Mouse (Mus musculus): ENCODE data around the gene Ptprcap. TPM values are rescaled to one million over a fixed set of nuclear protein-coding genes. Genes with fewer than 3 reads are reported as not detected.
"Not testable (repeated sequence)": the region's sequence is repeated elsewhere in the genome, so short reads cannot be mapped to it uniquely, and the experiment has no call there.

Ptprcap gene
- polyA plus RNA-seq, 1 experiment from 2014 or later = 13.5 TPM

DNA sequence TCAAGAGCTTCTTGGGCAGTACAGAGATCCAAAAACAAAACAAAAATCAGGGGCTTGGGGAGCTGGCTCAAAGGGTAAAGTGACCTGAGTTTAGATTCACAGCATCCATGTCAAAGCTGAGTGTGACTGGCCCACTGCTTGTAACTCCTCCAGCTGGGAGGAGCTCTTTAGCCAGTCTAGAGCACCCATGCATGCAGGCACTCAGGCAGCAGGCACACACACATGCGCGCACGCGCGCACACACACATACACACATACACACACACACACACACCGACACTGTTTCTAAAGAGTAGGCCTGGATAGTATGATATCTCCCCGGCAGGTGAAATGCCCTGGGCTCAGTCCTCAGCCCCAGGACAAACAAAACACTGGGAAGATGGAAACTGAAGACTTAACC is 36.4 kb upstream of the Ptprcap start:
- ATAC-seq (ENCODE audit: borderline replicate concordance, extremely low read depth, low FRiP score, low TSS enrichment) = no peak
- H3K4me1 ChIP-seq = peaks cover 25% of the 10 kb centered on the region
- H3K27ac ChIP-seq = no peak overlapping the region
- H3K36me3 ChIP-seq = peaks cover 49% of the 10 kb centered on the region
- H3K27me3 ChIP-seq = no peaks in the 10 kb centered on the region
- no peak overlapping the region for H3K4me3 ChIP-seq
- no peak overlapping the region for H3K4me2 ChIP-seq
- H3K9ac ChIP-seq = no peak overlapping the region
- WGBS = 97% methylated on average over 7 of the region's 7 CpGs
- no peaks in the 10 kb centered on the region for H3K9me3 ChIP-seq

DNA sequence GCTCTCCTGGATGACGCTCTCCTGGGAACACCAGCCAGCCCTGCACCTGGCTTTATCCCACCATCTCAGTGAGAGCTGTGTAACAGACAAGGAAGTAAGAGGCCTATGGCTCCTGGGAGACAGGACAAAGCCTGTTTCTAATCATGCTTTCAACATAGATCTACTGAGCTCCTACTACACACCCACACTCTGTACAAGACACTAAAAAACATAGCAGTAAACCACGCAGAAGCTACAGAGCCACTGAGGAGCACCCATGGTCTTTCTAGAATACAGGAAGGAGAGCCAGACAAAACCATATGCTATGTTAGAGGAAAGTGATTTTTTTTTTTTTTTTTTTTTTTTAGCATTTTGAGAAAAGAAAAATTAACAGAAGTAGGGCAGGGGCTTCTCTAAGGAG is 35.1 kb upstream of the Ptprcap start:
- WGBS = 95% methylated on average over 2 of the region's 2 CpGs
- ATAC-seq (ENCODE audit: borderline replicate concordance, extremely low read depth, low FRiP score, low TSS enrichment) = no peak
- Histone ChIP-seq H3K4me1 (peaks cover 20% of the 10 kb centered on the region), H3K9me3 (no peaks in the 10 kb centered on the region), H3K27me3 (no peaks in the 10 kb centered on the region), H3K27ac (no peak overlapping the region), H3K4me2 (no peak overlapping the region), H3K36me3 (peaks cover 46% of the 10 kb centered on the region), H3K4me3 (no peak overlapping the region), H3K9ac (no peak overlapping the region)

DNA sequence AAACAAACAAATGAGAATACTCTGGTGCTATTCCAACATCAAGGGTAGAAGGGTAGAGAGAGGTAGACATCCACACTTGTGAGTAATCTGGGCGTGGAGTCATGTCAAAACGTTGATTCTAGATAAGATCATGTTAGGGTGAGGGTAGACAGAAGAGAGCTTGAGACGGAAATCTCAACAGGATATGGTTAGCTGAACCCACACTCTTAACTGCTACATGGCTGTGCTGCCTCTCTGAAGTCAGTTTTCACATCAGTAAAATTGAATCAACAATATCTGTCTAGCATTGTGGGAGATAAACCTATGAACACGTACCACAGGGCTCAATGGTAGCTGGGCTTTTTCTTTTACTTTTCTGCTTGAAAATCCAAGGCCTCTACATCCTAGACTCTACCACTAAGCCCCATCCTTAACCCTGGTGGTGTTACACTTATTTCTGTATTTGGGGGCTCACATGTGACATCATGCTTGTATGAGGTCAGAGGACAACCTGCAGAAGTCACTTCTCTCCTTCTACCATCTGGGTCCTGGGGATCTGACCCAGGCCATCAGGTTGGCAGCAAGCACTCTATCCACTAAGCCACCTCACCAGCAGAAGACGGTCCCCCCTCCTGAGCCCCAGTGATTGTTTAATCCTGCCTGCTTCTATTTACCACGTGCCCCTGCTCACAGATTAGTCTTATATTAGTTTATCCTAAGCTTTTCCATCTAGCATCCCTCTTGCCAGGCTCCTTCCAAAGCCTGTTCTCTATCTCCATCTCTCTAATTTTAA is 33.5 kb upstream of the Ptprcap start:
- Histone ChIP-seq H3K4me1 (peaks cover 15% of the 10 kb centered on the region), H3K9ac (no peak overlapping the region), H3K4me3 (no peak overlapping the region), H3K4me2 (peak overlapping the region; percentile 57; the same call in 1 of the 2 replicates), H3K27me3 (no peaks in the 10 kb centered on the region), H3K9me3 (no peaks in the 10 kb centered on the region), H3K27ac (no peak overlapping the region), H3K36me3 (peaks cover 35% of the 10 kb centered on the region)
- no peak for ATAC-seq (ENCODE audit: borderline replicate concordance, extremely low read depth, low FRiP score, low TSS enrichment)
- WGBS = 79% methylated on average over 6 of the region's 6 CpGs

DNA sequence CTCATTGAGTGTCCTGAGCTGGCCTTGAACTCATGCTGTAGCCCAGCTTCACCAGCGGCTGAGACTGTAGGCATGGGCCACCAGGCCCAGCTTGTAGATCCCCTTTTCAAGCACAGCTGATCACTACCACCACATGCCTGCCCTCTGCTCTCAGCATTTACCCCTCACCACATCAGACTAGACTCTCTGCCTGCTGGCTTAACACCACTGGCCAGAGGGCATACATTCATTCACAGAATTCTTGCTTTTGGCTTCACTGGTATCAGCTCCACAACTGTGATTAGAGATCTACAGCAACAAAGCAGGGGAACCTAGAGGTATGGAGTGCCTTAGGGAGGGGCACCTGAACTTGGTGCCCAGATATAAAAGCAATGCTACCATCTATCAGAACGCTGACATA is 32.9 kb upstream of the Ptprcap start:
- no peak overlapping the region for H3K27ac ChIP-seq
- H3K9ac ChIP-seq = no peak overlapping the region
- H3K27me3 ChIP-seq = no peaks in the 10 kb centered on the region
- peaks cover 18% of the 10 kb centered on the region for H3K4me1 ChIP-seq
- peaks cover 29% of the 10 kb centered on the region for H3K36me3 ChIP-seq
- 85% methylated on average over 2 of the region's 2 CpGs for WGBS
- H3K9me3 ChIP-seq = no peaks in the 10 kb centered on the region
- no peak for ATAC-seq (ENCODE audit: borderline replicate concordance, extremely low read depth, low FRiP score, low TSS enrichment)
- H3K4me3 ChIP-seq = peak overlapping the region; percentile 48
- H3K4me2 ChIP-seq = peak overlapping the region; percentile 57

DNA sequence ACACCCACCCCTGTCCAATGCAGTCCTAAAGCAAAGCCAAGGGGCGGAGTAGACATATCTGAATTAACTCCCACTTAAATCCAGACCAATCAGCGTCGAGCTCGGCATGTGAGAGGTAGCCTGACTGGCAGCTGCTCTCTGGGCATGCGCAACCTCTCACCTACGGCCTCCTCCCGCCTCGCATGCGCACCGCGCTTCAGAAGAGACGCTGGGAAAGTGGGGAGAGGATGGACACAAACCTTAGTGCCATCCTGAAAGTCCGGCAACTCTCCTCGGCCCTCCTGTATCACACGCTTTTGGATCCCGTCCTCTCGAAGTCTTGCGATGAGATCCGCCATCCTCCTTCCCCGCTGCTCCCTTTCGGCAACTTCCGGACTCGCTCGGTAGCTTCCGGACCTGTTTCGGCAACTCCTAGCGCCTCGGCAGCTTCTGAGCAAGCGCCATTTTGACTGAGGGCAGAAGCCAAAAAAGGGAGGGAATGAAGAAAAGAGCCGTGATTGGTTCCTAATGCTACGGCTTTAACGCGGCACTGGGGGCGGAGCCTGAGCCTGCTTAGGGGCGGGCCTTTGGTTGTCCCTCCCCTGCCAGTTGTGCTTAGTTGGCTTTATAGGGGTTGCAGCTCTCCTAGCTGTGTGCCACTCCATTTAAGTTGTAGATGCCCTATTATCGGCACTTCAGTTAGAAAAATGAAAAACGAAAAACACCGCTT is 32.2 kb upstream of the Ptprcap start:
- Histone ChIP-seq H3K4me3 (peak overlapping the region; percentile 48), H3K9me3 (no peaks in the 10 kb centered on the region), H3K27ac (peak overlapping the region; percentile 66), H3K4me2 (peak overlapping the region; percentile 57), H3K4me1 (peaks cover 18% of the 10 kb centered on the region), H3K36me3 (peaks cover 23% of the 10 kb centered on the region), H3K27me3 (no peaks in the 10 kb centered on the region), H3K9ac (peak overlapping the region; percentile 44)
- WGBS = 3% methylated on average over 38 of the region's 38 CpGs
- peak; percentile 79 for ATAC-seq (ENCODE audit: borderline replicate concordance, extremely low read depth, low FRiP score, low TSS enrichment)

DNA sequence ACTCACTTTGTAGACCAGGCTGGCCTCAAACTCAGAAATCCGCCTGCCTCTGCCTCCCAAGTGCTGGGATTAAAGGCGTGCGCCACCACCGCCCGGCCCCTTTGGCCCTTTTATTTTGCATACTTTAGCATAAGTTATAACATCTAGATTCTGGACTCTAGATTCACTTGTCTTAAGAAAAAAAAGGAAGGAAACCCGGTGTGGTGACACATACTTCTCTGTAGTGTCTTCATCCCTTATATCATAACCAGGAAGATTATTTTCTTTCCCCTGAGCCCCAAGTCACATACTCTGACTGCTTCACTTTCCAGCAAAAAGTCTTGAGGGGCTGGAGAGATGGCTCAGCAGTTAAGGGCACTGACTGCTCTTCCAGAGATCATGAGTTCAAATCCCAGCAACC is 31.5 kb upstream of the Ptprcap start:
- peak overlapping the region; percentile 48; the same call in 1 of the 2 replicates for H3K4me3 ChIP-seq
- not testable (repeated sequence) for H3K9me3 ChIP-seq; H3K27ac ChIP-seq; H3K9ac ChIP-seq; H3K27me3 ChIP-seq; ATAC-seq (ENCODE audit: borderline replicate concordance, extremely low read depth, low FRiP score, low TSS enrichment)
- peak overlapping the region; percentile 57 for H3K4me2 ChIP-seq
- WGBS = 50% methylated on average over 6 of the region's 6 CpGs
- peaks cover 23% of the 10 kb centered on the region for H3K4me1 ChIP-seq
- H3K36me3 ChIP-seq = peaks cover 17% of the 10 kb centered on the region

DNA sequence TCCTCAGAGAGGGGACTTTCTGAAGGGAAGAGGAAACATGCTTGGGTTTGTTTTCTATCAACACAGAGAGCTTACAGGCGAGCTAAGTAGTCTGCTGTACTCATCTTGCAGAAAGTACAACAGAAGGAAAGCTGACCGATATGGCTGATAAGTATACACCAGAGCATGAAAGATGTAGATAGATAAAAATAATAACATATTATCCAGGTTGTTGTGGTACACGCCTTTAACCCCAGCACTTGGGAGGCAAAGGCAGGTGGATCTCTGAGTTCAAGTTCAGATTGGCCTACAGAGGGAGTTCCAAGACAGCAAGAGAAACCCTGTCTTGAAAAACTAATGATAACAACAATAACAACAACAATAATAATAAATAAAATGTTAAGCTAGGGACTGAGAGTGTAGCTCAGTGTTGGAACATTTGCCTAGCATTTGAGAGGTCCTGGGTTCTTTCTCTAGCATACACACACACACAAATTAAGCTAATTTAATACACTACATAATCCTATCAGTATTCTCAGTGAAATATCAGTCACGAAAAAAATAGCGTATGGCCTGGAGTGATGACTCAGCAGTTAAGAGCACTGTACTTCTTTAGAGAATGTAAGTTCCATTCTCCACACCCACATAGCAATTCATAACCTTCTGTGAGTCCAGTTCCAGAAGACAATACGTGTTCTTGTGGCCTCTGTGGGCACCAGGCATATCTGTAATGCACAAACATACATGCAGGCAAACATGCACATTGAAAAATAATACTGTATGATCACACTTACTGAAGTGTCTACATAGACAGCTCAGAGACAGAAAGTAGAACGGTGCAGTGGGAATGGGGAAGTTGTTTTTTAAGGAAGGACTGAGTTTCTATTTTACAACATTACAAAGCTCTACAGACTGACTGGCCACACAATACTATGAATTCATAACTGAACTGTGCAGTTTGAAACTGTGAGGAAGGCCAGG is 30.7 kb upstream of the Ptprcap start:
- WGBS = 80% methylated on average over 7 of the region's 7 CpGs
- H3K9ac ChIP-seq = no peak overlapping the region
- H3K9me3 ChIP-seq = no peaks in the 10 kb centered on the region
- no peak overlapping the region for H3K27ac ChIP-seq
- H3K4me3 ChIP-seq = no peak overlapping the region
- no peak overlapping the region for H3K4me2 ChIP-seq
- peaks cover 31% of the 10 kb centered on the region for H3K4me1 ChIP-seq
- ATAC-seq (ENCODE audit: borderline replicate concordance, extremely low read depth, low FRiP score, low TSS enrichment) = no peak
- no peaks in the 10 kb centered on the region for H3K27me3 ChIP-seq
- peaks cover 10% of the 10 kb centered on the region for H3K36me3 ChIP-seq

DNA sequence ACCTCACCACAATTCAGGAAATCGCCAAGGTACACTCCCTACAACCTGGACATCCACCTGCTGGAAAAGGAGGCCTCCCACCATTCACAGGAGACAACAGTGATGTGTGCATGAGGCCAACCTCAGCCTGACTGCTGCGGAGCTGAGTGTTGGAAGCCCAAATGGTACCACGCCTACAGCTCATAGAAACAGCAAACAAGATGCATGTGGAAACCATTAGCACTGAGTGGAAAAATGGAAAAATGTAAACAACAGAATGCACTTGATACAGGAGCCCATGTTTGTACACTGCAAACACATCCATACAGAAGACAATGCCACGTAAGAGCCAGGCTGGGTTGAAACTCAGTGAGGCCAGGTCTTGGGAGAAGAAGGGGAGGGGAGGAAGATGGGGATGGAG is 29.0 kb upstream of the Ptprcap start:
- WGBS = 63% methylated on average over 4 of the region's 4 CpGs
- ATAC-seq (ENCODE audit: borderline replicate concordance, extremely low read depth, low FRiP score, low TSS enrichment) = no peak
- Histone ChIP-seq H3K9me3 (no peaks in the 10 kb centered on the region), H3K4me3 (no peak overlapping the region), H3K27ac (no peak overlapping the region), H3K27me3 (no peaks in the 10 kb centered on the region), H3K9ac (no peak overlapping the region), H3K4me2 (no peak overlapping the region), H3K36me3 (peaks cover 19% of the 10 kb centered on the region), H3K4me1 (peaks cover 32% of the 10 kb centered on the region)

DNA sequence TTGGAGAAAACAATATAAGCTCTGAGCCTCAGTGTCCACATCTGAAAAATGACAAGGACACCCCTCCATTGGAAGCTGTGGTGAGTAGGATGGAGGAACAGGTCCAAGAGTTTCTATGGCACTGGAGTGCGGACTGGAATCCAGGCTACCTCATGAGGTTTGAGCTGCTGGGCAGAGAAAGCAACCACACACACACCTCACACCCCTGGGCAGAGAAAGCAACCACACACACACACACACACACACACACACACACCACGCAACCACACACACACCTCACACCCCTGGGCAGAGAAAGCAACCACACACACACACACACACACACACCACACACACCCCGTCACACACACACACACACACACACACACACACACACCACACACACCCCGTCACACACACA is 28.1 kb upstream of the Ptprcap start:
- Histone ChIP-seq H3K36me3 (peaks cover 24% of the 10 kb centered on the region), H3K4me2 (peak overlapping the region; percentile 49), H3K4me3 (peak overlapping the region; percentile 78), H3K4me1 (peaks cover 25% of the 10 kb centered on the region), H3K9ac (peak overlapping the region; percentile 12; the same call in 1 of the 2 replicates)
- H3K27ac ChIP-seq, H3K27me3 ChIP-seq, H3K9me3 ChIP-seq: not testable (repeated sequence)
- 5% methylated on average over 4 of the region's 4 CpGs for WGBS
- peak; percentile 48 for ATAC-seq (ENCODE audit: borderline replicate concordance, extremely low read depth, low FRiP score, low TSS enrichment)

DNA sequence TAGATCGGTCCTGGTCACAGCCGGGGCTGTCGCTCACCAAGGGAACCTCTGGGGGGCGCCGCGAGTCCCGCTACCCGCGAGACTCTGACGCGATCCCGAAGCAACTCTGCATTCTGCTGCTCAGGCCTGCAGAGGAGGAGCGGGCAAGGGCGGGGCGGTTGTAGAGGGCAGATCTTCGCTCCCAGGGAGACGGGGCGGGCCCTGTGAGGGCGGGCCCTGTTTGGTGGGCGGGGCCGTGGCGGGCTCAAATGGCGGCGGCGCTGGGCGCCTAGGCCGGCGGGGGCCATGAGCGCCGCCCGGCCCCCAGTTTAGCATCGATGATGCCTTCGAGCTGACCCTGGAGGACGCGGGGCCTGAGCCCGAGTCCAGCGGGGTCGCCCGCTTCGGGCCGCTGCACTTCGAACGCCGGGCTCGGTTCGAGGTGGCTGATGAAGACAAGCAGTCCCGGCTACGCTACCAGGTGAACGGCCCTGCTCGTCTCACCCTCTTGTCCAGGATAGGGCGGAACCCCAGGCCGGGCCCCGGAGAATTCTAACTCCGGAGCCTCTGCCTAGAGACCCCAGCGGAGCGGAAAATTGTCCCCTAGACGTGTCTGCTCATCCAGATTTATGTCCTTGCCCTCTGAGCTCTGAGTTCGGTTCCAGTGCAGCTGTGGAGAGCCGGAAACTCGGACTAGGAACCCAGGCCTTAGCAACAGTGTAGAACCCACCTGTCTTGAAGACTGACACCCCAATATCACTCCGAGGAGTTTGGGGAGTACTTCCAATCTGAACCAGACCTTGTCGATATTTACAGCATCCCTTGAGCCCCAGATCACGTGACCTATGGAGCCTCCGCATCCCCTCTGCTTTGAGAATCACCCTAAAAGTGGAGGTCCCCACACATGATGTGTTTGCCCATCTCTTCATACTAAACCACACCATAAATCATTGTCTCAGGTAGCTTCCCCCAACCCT is 27.4 kb upstream of the Ptprcap start, which contains the start of gene Aip:
TSS of gene Aip (minus strand) at position 118 of the 956 bp plus-strand sequence.
- Histone ChIP-seq H3K4me1 (peaks cover 17% of the 10 kb centered on the region), H3K36me3 (peaks cover 26% of the 10 kb centered on the region), H3K4me2 (peak within 1 kb of the TSS; percentile 71), H3K9me3 (no peaks in the 10 kb centered on the region), H3K27me3 (no peaks in the 10 kb centered on the region), H3K9ac (peak within 1 kb of the TSS; percentile 79), H3K4me3 (peak within 1 kb of the TSS; percentile 78), H3K27ac (peak within 1 kb of the TSS; percentile 39; the same call in 1 of the 2 replicates)
- ATAC-seq (ENCODE audit: borderline replicate concordance, extremely low read depth, low FRiP score, low TSS enrichment) = peak; percentile 94
- WGBS = under 1% methylated on average over 63 of the region's 64 CpGs

Data from lung, embryonic 15.5 days (tissue).